Mouse (Mus musculus): Measurements from ENCODE around the gene Btbd2. TPM values are rescaled to one million over a fixed set of nuclear protein-coding genes. Genes with fewer than 3 reads are reported as not detected.

The Btbd2 gene
- polyA plus RNA-seq, 1 experiment from 2014 or later, result 10.7 TPM

GRCm38 (mm10) chr10:80673690-80674089, 16.8 kb upstream of the Btbd2 start:
- Histone ChIP-seq H3K36me3 (replicated peaks; ENCODE audit: insufficient read depth, low read length) (peaks cover 52% of the 10 kb centered on the region), H3K9me3 (ENCODE audit: low read length) (no peaks in the 10 kb centered on the region), H3K27me3 (ENCODE audit: insufficient read depth, low read length) (no peaks in the 10 kb centered on the region), H3K9ac (replicated peaks) (peak overlapping the region; percentile 96), H3K4me3 (ENCODE audit: low read depth, low read length) (peak overlapping the region; percentile 95), H3K4me2 (ENCODE audit: low read depth, low read length) (peak overlapping the region; percentile 78), H3K27ac (ENCODE audit: low read depth) (peak overlapping the region; percentile 100; the same call in 1 of the 2 replicates), H3K4me1 (ENCODE audit: insufficient read depth) (peaks cover 45% of the 10 kb centered on the region)
- ATAC-seq, result no peak
- WGBS (ENCODE audit: insufficient replicate concordance), result 81% methylated on average over 3 of the region's 3 CpGs
- TF ChIP-seq CTCF (IDR thresholded peaks at IDR 0.05; ENCODE audit: low read depth) (no peak), EP300 (IDR thresholded peaks at IDR 0.05; ENCODE audit: low read depth) (no peak)
- DNase-seq, result no peak

GRCm38 (mm10) chr10:80671936-80672690, 15.2 kb upstream of the Btbd2 start:
- Histone ChIP-seq H3K27me3 (ENCODE audit: insufficient read depth, low read length) (no peaks in the 10 kb centered on the region), H3K36me3 (replicated peaks; ENCODE audit: insufficient read depth, low read length) (peaks cover 68% of the 10 kb centered on the region), H3K27ac (ENCODE audit: low read depth) (no peak overlapping the region), H3K4me3 (ENCODE audit: low read depth, low read length) (no peak overlapping the region), H3K9ac (replicated peaks) (no peak overlapping the region; the same call in 1 of the 2 replicates), H3K4me1 (ENCODE audit: insufficient read depth) (peaks cover 32% of the 10 kb centered on the region), H3K9me3 (ENCODE audit: low read length) (no peaks in the 10 kb centered on the region), H3K4me2 (ENCODE audit: low read depth, low read length) (no peak overlapping the region; the same call in 1 of the 2 replicates)
- DNase-seq (no peak), ATAC-seq (no peak)
- no peak for TF ChIP-seq EP300 (IDR thresholded peaks at IDR 0.05; ENCODE audit: low read depth)
- 81% methylated on average over 11 of the region's 11 CpGs for WGBS (ENCODE audit: insufficient replicate concordance)

GRCm38 (mm10) chr10:80671251-80671650, 14.4 kb upstream of the Btbd2 start:
- Histone ChIP-seq H3K27me3 (ENCODE audit: insufficient read depth, low read length) (no peaks in the 10 kb centered on the region), H3K9ac (replicated peaks) (no peak overlapping the region), H3K9me3 (ENCODE audit: low read length) (no peaks in the 10 kb centered on the region), H3K4me1 (ENCODE audit: insufficient read depth) (peaks cover 32% of the 10 kb centered on the region), H3K4me3 (ENCODE audit: low read depth, low read length) (no peak overlapping the region), H3K36me3 (replicated peaks; ENCODE audit: insufficient read depth, low read length) (peaks cover 77% of the 10 kb centered on the region), H3K27ac (ENCODE audit: low read depth) (no peak overlapping the region), H3K4me2 (ENCODE audit: low read depth, low read length) (no peak overlapping the region)
- TF ChIP-seq EP300 (IDR thresholded peaks at IDR 0.05; ENCODE audit: low read depth) (no peak), CTCF (IDR thresholded peaks at IDR 0.05; ENCODE audit: low read depth) (no peak)
- ATAC-seq (no peak), DNase-seq (no peak)
- WGBS (ENCODE audit: insufficient replicate concordance), result 88% methylated on average over 4 of the region's 4 CpGs

DNA sequence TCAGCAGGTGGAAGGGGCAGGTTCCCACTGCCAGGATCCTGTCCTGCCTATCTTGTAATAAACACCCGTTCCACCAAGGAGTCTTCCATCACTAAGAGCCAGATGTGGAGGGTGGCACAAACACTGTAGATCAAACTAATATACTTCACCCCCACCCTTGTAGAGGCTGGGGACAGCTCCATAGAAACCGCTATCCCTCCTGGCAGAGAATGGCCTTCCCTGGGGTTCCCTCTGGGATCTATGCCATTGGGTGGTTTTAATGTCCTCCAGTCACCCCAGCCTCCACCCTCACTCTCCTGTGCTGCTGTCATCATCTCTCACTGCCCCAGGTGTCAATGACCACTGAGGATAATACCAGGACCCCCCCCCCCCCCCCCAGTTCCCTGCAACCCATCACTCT, 13.7 kb upstream of the Btbd2 start:
- Histone ChIP-seq H3K9ac (replicated peaks) (no peak overlapping the region), H3K4me2 (ENCODE audit: low read depth, low read length) (no peak overlapping the region), H3K9me3 (ENCODE audit: low read length) (no peaks in the 10 kb centered on the region), H3K4me3 (ENCODE audit: low read depth, low read length) (no peak overlapping the region), H3K27me3 (ENCODE audit: insufficient read depth, low read length) (no peaks in the 10 kb centered on the region), H3K36me3 (replicated peaks; ENCODE audit: insufficient read depth, low read length) (peaks cover 82% of the 10 kb centered on the region), H3K27ac (ENCODE audit: low read depth) (no peak overlapping the region), H3K4me1 (ENCODE audit: insufficient read depth) (peaks cover 39% of the 10 kb centered on the region)
- 96% methylated on average over 2 of the region's 2 CpGs for WGBS (ENCODE audit: insufficient replicate concordance)
- ATAC-seq, result no peak
- DNase-seq, result no peak
- no peak for TF ChIP-seq EP300 (IDR thresholded peaks at IDR 0.05; ENCODE audit: low read depth)
- TF ChIP-seq CTCF (IDR thresholded peaks at IDR 0.05; ENCODE audit: low read depth), result no peak

DNA sequence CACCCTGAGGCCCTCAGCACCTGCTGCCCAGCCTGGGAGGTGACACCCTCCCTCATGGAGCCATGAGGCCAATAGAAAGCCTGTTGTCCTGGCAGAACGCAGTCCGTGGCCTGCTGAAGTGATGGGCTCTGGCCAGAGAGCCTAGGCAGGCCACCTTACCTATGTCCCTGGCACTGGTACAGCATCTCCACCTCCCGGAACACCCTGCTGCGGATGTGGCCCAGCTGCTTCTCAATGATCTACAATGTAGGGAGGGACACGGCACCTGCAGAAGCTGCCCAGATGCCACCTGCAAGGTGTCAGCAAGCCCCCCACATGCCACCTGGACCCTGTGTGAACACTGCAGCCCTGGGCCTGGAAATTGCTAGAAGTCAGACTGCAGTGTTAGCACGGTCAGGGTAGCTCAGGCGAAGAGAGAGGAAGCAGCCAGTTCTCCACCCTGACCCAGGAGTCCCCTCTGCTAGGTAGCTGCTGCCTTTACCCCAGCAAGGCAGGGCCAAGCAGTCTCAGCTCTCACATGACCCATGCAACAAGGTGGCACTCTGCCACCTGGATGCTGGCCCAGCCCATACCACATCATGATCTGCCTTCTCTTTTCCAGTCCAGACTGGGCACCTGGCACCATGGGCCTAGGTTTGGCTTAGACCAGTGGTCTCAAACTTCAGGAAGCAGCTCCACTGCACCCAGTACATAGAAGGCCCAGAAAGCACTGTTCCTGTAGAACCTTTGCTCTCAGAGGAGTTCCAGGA, 13.0 kb upstream of the Btbd2 start:
- no peak overlapping the region for H3K9ac ChIP-seq (replicated peaks)
- H3K27me3 ChIP-seq (ENCODE audit: insufficient read depth, low read length), result no peaks in the 10 kb centered on the region
- H3K4me3 ChIP-seq (ENCODE audit: low read depth, low read length), result no peak overlapping the region
- H3K4me2 ChIP-seq (ENCODE audit: low read depth, low read length), result no peak overlapping the region
- WGBS (ENCODE audit: insufficient replicate concordance), result 92% methylated on average over 7 of the region's 7 CpGs
- DNase-seq (no peak), ATAC-seq (no peak)
- H3K9me3 ChIP-seq (ENCODE audit: low read length), result no peaks in the 10 kb centered on the region
- TF ChIP-seq EP300 (IDR thresholded peaks at IDR 0.05; ENCODE audit: low read depth) (no peak), CTCF (IDR thresholded peaks at IDR 0.05; ENCODE audit: low read depth) (no peak)
- H3K36me3 ChIP-seq (replicated peaks; ENCODE audit: insufficient read depth, low read length), result peaks cover 82% of the 10 kb centered on the region
- peaks cover 41% of the 10 kb centered on the region for H3K4me1 ChIP-seq (ENCODE audit: insufficient read depth)
- H3K27ac ChIP-seq (ENCODE audit: low read depth), result no peak overlapping the region

DNA sequence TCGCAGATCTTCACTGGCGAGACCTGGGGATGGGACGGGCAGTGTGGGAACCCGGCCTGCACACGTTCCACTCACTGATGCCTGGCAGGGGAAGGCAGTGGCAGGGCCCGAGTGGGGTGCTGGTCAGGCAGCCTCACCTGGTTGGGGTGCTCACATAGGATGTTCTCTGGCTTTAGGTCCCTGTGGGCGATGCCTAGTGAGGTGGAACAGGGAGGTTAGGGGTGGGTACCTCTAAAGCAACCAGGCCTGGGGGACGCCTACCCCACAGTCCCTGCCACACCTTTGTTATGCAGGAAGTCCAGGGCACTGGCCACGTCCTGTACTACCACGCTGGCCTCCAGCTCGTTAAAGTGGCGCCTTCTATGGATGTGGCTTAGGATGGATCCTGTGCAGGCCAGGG, 12.1 kb upstream of the Btbd2 start:
- Histone ChIP-seq H3K4me2 (ENCODE audit: low read depth, low read length) (no peak overlapping the region), H3K9ac (replicated peaks) (no peak overlapping the region), H3K4me1 (ENCODE audit: insufficient read depth) (peaks cover 41% of the 10 kb centered on the region), H3K36me3 (replicated peaks; ENCODE audit: insufficient read depth, low read length) (peaks cover 81% of the 10 kb centered on the region), H3K27me3 (ENCODE audit: insufficient read depth, low read length) (no peaks in the 10 kb centered on the region), H3K4me3 (ENCODE audit: low read depth, low read length) (no peak overlapping the region), H3K9me3 (ENCODE audit: low read length) (no peaks in the 10 kb centered on the region), H3K27ac (ENCODE audit: low read depth) (no peak overlapping the region)
- ATAC-seq (no peak), DNase-seq (no peak)
- 88% methylated on average over 12 of the region's 12 CpGs for WGBS (ENCODE audit: insufficient replicate concordance)
- TF ChIP-seq EP300 (IDR thresholded peaks at IDR 0.05; ENCODE audit: low read depth), result no peak
- TF ChIP-seq CTCF (IDR thresholded peaks at IDR 0.05; ENCODE audit: low read depth), result no peak

All from liver, postnatal 0 days (tissue).